Mouse (Mus musculus) skeletal muscle tissue, adult 2 months (tissue): Measurements from ENCODE around the gene Slc29a2.
A peak's percentile ranks its signal among the peaks of the same experiment; 100 is the strongest.

ENCODE experiments used
- DNase-seq: peaks from one replicate; pipeline ENCODE4 v3.0.0-alpha.2; 2012; ENCODE audit warnings: low read depth, low spot score

Slc29a2 gene

GRCm38 (mm10) chr19:5032686-5033085 is 9.0 kb downstream of the Slc29a2 start:
- DNase-seq: no peak

GRCm38 (mm10) chr19:5036577-5036976 is 12.9 kb downstream of the Slc29a2 start:
- no peak for DNase-seq

- peak; percentile 52 for DNase-seq
Observed at GRCm38 (mm10) chr19:5037678-5038571, 14.3 kb downstream of the Slc29a2 start.

- peak; percentile 82 for DNase-seq
Observed at GRCm38 (mm10) chr19:5038709-5039156, 15.1 kb downstream of the Slc29a2 start, which contains the start of the genes B4gat1 and AC124502.3. TSS of gene B4gat1 (plus strand) at chr19:5038826. TSS of gene AC124502.3 (plus strand) at chr19:5038891.

GRCm38 (mm10) chr19:5039301-5040114 is 15.8 kb downstream of the Slc29a2 start:
- no peak for DNase-seq

GRCm38 (mm10) chr19:5040862-5041523 is 17.3 kb downstream of the Slc29a2 start, which contains the start of gene Brms1:
TSS of gene Brms1 (plus strand) at chr19:5041354.
- DNase-seq: peak; percentile 91

- no peak for DNase-seq
Observed at GRCm38 (mm10) chr19:5041588-5041987, 17.9 kb downstream of the Slc29a2 start.

- no peak for DNase-seq
Observed at GRCm38 (mm10) chr19:5045531-5045930, 21.9 kb downstream of the Slc29a2 start.

GRCm38 (mm10) chr19:5048138-5049056 is 24.7 kb downstream of the Slc29a2 start:
- no peak for DNase-seq

GRCm38 (mm10) chr19:5049325-5049724 is 25.7 kb downstream of the Slc29a2 start:
- DNase-seq: no peak

- no peak for DNase-seq
Observed at GRCm38 (mm10) chr19:5050047-5050905, 26.6 kb downstream of the Slc29a2 start, which contains the start of gene Rin1. TSS of gene Rin1 (plus strand) at chr19:5050481.

GRCm38 (mm10) chr19:5051031-5051430 is 27.4 kb downstream of the Slc29a2 start:
- no peak for DNase-seq

- DNase-seq: no peak
Observed at GRCm38 (mm10) chr19:5051515-5051914, 27.9 kb downstream of the Slc29a2 start.

GRCm38 (mm10) chr19:5052166-5052822 is 28.6 kb downstream of the Slc29a2 start:
- no peak for DNase-seq

GRCm38 (mm10) chr19:5052853-5053252 is 29.2 kb downstream of the Slc29a2 start:
- no peak for DNase-seq

- no peak for DNase-seq
Observed at GRCm38 (mm10) chr19:5053909-5054308, 30.2 kb downstream of the Slc29a2 start.

- DNase-seq: no peak
Observed at GRCm38 (mm10) chr19:5056251-5056650, 32.6 kb downstream of the Slc29a2 start.

- DNase-seq: no peak
Observed at GRCm38 (mm10) chr19:5057876-5058775, 34.5 kb downstream of the Slc29a2 start.
